Mouse (Mus musculus): ENCODE results near the gene Yeats2. TPM values are rescaled to one million over a fixed set of nuclear protein-coding genes. Genes with fewer than 3 reads are reported as not detected.

Gene Yeats2
- polyA plus RNA-seq, 2 experiments from 2014 or later = 6.7 to 6.9 TPM

Other genes with a start within 250 kb of the Yeats2 start
- 100 to 1,000 TPM; 231 to 315 TPM for gene Klhl6, start 158.0 kb upstream of the Yeats2 start, polyA plus RNA-seq (2017; shearing (Covaris generic))
- gene Klhl24, start 43.5 kb upstream of the Yeats2 start, polyA plus RNA-seq (2017; shearing (Covaris generic)) = 10 to 100 TPM; 24.3 to 29.0 TPM
- gene Map6d1, start 100.3 kb downstream of the Yeats2 start, polyA plus RNA-seq (2017; shearing (Covaris generic)) = under 1 TPM in 1 of 2 experiments, not detected in 1; 0.14 TPM
- 10 to 100 TPM; 72.4 to 74.6 TPM for gene Parl, start 161.3 kb downstream of the Yeats2 start, polyA plus RNA-seq (2017; shearing (Covaris generic))
- not detected for gene Cyp2ab1, start 184.3 kb downstream of the Yeats2 start, polyA plus RNA-seq (2017; shearing (Covaris generic))

All from activated CD4-positive, CD25-positive, alpha-beta regulatory T cell, adult 4 months (primary cell).